Comparison of ENCODE assay signal across 17 mouse cellular contexts in the genomic region with DNA sequence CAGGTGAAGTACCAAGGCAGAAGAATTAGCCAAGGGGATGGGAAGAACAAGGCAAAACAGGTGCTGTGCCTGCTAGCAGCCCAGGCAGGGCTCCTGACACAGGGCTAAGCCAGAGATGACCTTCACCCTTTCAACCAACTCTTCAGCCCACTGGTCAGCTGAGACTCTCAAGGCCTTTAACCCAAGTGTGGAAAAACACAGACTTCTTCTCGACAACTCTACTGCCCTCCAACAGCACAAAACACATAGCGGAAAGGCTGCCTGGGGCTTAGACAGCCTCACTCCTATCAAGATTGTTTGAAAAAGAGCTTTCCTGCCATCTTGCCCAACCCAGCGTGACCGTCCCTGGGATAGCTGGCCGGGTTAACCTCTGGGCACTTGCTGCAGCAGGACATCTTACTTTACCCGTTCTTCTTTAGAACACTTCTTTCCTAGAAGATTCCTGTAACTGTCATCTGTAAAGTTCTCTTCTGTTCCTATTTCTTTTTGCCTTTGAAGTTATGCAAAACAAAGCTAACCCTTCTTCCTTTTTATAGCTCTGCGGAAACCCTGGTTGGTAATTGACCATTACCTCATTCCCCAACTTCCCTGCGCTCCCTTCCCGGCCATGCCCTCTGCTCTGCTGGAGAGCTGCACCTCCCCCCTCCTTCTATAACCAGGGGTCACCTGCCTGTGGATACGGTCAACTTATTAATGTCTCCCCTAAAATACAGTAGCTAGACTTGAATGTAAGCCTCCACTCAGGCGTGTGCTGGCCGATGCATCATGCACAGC. TPM values are rescaled to one million over a fixed set of nuclear protein-coding genes. Genes with fewer than 3 reads are reported as not detected.
DNase-seq lines count a peak whose midpoint lies in the region; ATAC-seq and TF ChIP-seq lines count a peak whose summit lies in the region.
"Had no signal": no experiment of that assay in that cellular context is flagged by ENCODE, and none has a peak within 500 bp of the region (broad histone marks: within the 10 kb centered on the region; RNA-seq: fewer than 3 reads in every experiment).

No protein-coding gene starts in this region.

- H3K4me1 ChIP-seq in liver, embryonic 13.5 days (replicated peaks) = peaks cover 4% of the 10 kb centered on the region
- H3K4me1 ChIP-seq in liver, embryonic 12.5 days = peaks cover 10% of the 10 kb centered on the region; the same call in 1 of the 2 replicates
- H3K4me1 ChIP-seq in limb, embryonic 14.5 days (ENCODE audit: control insufficient read depth, insufficient read depth, low read length) = peaks cover 7% of the 10 kb centered on the region

- H3K4me3 ChIP-seq in liver, embryonic 13.5 days (replicated peaks) = no peak overlapping the region
- H3K4me3 ChIP-seq in liver, embryonic 12.5 days = no peak overlapping the region
- H3K4me3 ChIP-seq in limb, embryonic 14.5 days (replicated peaks; ENCODE audit: low read length) = no peak overlapping the region
- H3K4me3 ChIP-seq: embryonic facial prominence, embryonic 15.5 days; forebrain, embryonic 10.5 days; intestine, embryonic 15.5 days had no signal

- DNase-seq in adrenal gland, adult 2 months = peak; percentile 25
- no peak for DNase-seq in adrenal gland, adult 18-20 months (ENCODE audit: low spot score in 2 of 2)
- DNase-seq in liver, embryonic 13.5 days = no peak
- DNase-seq in limb, embryonic 14.5 days (ENCODE audit: low spot score) = no peak
- no peak for DNase-seq in spleen, postnatal 4 days (ENCODE audit: low spot score in 2 of 2)
- no peak for DNase-seq in B cell, adult 2 months
- no peak for DNase-seq in frontal cortex, postnatal 14 days (ENCODE audit: low spot score in 2 of 2)
- DNase-seq: adrenal gland, postnatal 25 days; cerebellum, adult 9-11 months; gastrocnemius, postnatal 14 days; heart, postnatal 14 days had no signal

- H3K27me3 ChIP-seq in liver, embryonic 13.5 days = no peaks in the 10 kb centered on the region
- H3K27me3 ChIP-seq in liver, embryonic 12.5 days (replicated peaks) = no peaks in the 10 kb centered on the region
- H3K27me3 ChIP-seq in limb, embryonic 14.5 days (ENCODE audit: control insufficient read depth, insufficient read depth, low read length) = no peaks in the 10 kb centered on the region
- H3K27me3 ChIP-seq: embryonic facial prominence, embryonic 15.5 days; intestine, embryonic 15.5 days had no signal

- TF ChIP-seq POLR2A in limb, embryonic 14.5 days (IDR thresholded peaks at IDR 0.05; ENCODE audit: borderline replicate concordance, extremely low read depth, insufficient read depth, insufficient read length) = no peak

- peak; percentile 39; the same call in 1 of the 2 replicates for ATAC-seq in liver, embryonic 13.5 days (ENCODE audit: low read depth)
- ATAC-seq in liver, embryonic 12.5 days = no peak
- no peak for ATAC-seq in limb, embryonic 14.5 days (ENCODE audit: low FRiP score, low read depth)
- ATAC-seq: intestine, embryonic 15.5 days had no signal

- no peak overlapping the region for H3K9ac ChIP-seq in liver, embryonic 13.5 days
- H3K9ac ChIP-seq in liver, embryonic 12.5 days = no peak overlapping the region
- no peak overlapping the region for H3K9ac ChIP-seq in limb, embryonic 14.5 days (ENCODE audit: low read depth, low read length, severe bottlenecking)
- H3K9ac ChIP-seq: embryonic facial prominence, embryonic 15.5 days; hindbrain, embryonic 14.5 days; intestine, embryonic 15.5 days had no signal

- peaks cover 22% of the 10 kb centered on the region for H3K36me3 ChIP-seq in liver, embryonic 13.5 days
- H3K36me3 ChIP-seq in liver, embryonic 12.5 days = peaks cover 40% of the 10 kb centered on the region
- no peaks in the 10 kb centered on the region for H3K36me3 ChIP-seq in limb, embryonic 14.5 days (ENCODE audit: control insufficient read depth, insufficient read depth, low read length)
- H3K36me3 ChIP-seq: embryonic facial prominence, embryonic 15.5 days; intestine, embryonic 15.5 days had no signal

- 75% methylated on average over 12 of the region's 12 CpGs for WGBS in liver, embryonic 13.5 days (ENCODE audit: insufficient replicate concordance)
- 75% methylated on average over 12 of the region's 12 CpGs for WGBS in liver, embryonic 12.5 days (ENCODE audit: insufficient replicate concordance)
- WGBS in limb, embryonic 14.5 days = 58% methylated on average over 12 of the region's 12 CpGs

- H3K4me2 ChIP-seq in liver, embryonic 13.5 days = no peak overlapping the region
- no peak overlapping the region for H3K4me2 ChIP-seq in liver, embryonic 12.5 days
- H3K4me2 ChIP-seq in limb, embryonic 14.5 days (replicated peaks; ENCODE audit: low read depth, low read length, severe bottlenecking) = no peak overlapping the region
- H3K4me2 ChIP-seq: embryonic facial prominence, embryonic 15.5 days; heart, embryonic 11.5 days; hindbrain, embryonic 14.5 days; intestine, embryonic 15.5 days had no signal

- no peaks in the 10 kb centered on the region for H3K9me3 ChIP-seq in liver, embryonic 13.5 days (replicated peaks)
- H3K9me3 ChIP-seq in liver, embryonic 12.5 days (replicated peaks) = no peaks in the 10 kb centered on the region
- no peaks in the 10 kb centered on the region for H3K9me3 ChIP-seq in limb, embryonic 14.5 days (ENCODE audit: control insufficient read depth, low read length)
- H3K9me3 ChIP-seq: embryonic facial prominence, embryonic 15.5 days; intestine, embryonic 15.5 days had no signal

- H3K27ac ChIP-seq in liver, embryonic 13.5 days = no peak overlapping the region
- no peak overlapping the region for H3K27ac ChIP-seq in liver, embryonic 12.5 days
- H3K27ac ChIP-seq in limb, embryonic 14.5 days (replicated peaks; ENCODE audit: low read depth, low read length) = 0 out of 2 replicates have a peak overlapping the region, but pooled peaks have one; percentile 16
- H3K27ac ChIP-seq: embryonic facial prominence, embryonic 15.5 days; forebrain, embryonic 10.5 days; hindbrain, embryonic 14.5 days; intestine, embryonic 15.5 days had no signal

RNA-seq across cellular contexts. Expression of gene Gtf2a1, which starts 47.0 kb away (rescaled TPM):
- total RNA-seq in adrenal gland, adult 2 months (2021) = 10 to 100 TPM; 39.3 to 44.5 TPM
- 11.9 and 13.4 TPM in 2 replicates for polyA plus RNA-seq in adrenal gland, adult 2 months (2012; rRNA removed)
- 10 to 100 TPM; 31.3 to 33.6 TPM for total RNA-seq in adrenal gland, adult 18-20 months (2021)
- polyA plus RNA-seq in liver, embryonic 13.5 days (2015; fragmentation: Nextera tagmentation; extraction: Ambion mirVana) = 21.7 and 26.0 TPM in 2 replicates
- 28.0 and 29.3 TPM in 2 replicates for polyA plus RNA-seq in liver, embryonic 12.5 days (2016; fragmentation: Nextera tagmentation; extraction: Ambion mirVana)
- 16.0 and 18.0 TPM in 2 replicates for polyA plus RNA-seq in limb, embryonic 14.5 days (2012; rRNA removed)
- polyA plus RNA-seq in limb, embryonic 14.5 days (2014; fragmentation: Nextera tagmentation; extraction: Ambion mirVana) = 32.0 and 35.5 TPM in 2 replicates
